Mouse (Mus musculus) G1E (cell line): ENCODE data around the gene Lmln. TPM values are rescaled to one million over a fixed set of nuclear protein-coding genes. Genes with fewer than 3 reads are reported as not detected.
"Not testable (repeated sequence)": the region's sequence is repeated elsewhere in the genome, so short reads cannot be mapped to it uniquely, and the experiment has no call there.

Experiments used
- ATAC-seq: 2 replicates; pipeline ENCODE4 v1.8.0; 2016; ENCODE audit warnings: mild to moderate bottlenecking; ENCODE audit not compliant: insufficient number of reproducible peaks, poor library complexity, low FRiP score, severe bottlenecking; ENCODE audit errors: extremely low read depth
- DNase-seq: peaks from one replicate; pipeline ENCODE4 v3.0.0; 2012; ENCODE audit warnings: low spot score
- H3K27me3 ChIP-seq: 2 replicates; pipeline ENCODE4 v1.6.1; 2012; ENCODE audit warnings: mild to moderate bottlenecking, low read length, inconsistent platforms; ENCODE audit not compliant: insufficient read depth
- H3K36me3 ChIP-seq: replicated peaks from 2 replicates; pipeline ENCODE3; 2012; ENCODE audit warnings: mild to moderate bottlenecking, inconsistent platforms
- H3K4me1 ChIP-seq: 2 replicates; pipeline ENCODE4 v1.6.1; 2012; ENCODE audit warnings: low read depth, low read length, inconsistent platforms, mixed read lengths; ENCODE audit not compliant: insufficient read depth
- H3K4me3 ChIP-seq: 2 replicates; pipeline ENCODE4 v1.5.1; 2012; ENCODE audit warnings: low read depth, mild to moderate bottlenecking, inconsistent platforms, low read length, moderate library complexity, mixed read lengths
- H3K9me3 ChIP-seq: replicated peaks from 2 replicates; pipeline ENCODE4 v1.6.1; 2012; ENCODE audit warnings: inconsistent platforms
- CTCF ChIP-seq: IDR thresholded peaks from 2 replicates; pipeline ENCODE4 v1.5.1; 2012; ENCODE audit warnings: low read depth, low read length, inconsistent platforms, mixed read lengths
- GATA1 ChIP-seq: IDR thresholded peaks from 2 replicates; pipeline ENCODE4 v1.6.1; 2012; ENCODE audit warnings: borderline replicate concordance, low read length, inconsistent platforms, mixed read lengths
- GATA2 ChIP-seq: IDR thresholded peaks from 2 replicates; pipeline ENCODE4 v1.6.1; 2012; ENCODE audit warnings: low read depth, low read length, inconsistent platforms, borderline replicate concordance
- POLR2AphosphoS5 ChIP-seq: IDR thresholded peaks from 2 replicates; pipeline ENCODE4 v1.6.1; 2012; ENCODE audit warnings: low read depth, low read length, inconsistent platforms; ENCODE audit not compliant: insufficient replicate concordance
- TAL1 ChIP-seq: conservative IDR thresholded peaks from 2 replicates; pipeline ENCODE4 v1.6.1; 2012; ENCODE audit warnings: low read depth, low read length, inconsistent platforms, mixed read lengths
- polyA plus RNA-seq: library from polyadenylated mRNA; stranded (reverse); fragments of >175 nt; gene quantifications from 2 replicates; pipeline ENCODE4 v1.2.3, GENCODE M21; 2012
- total RNA-seq, 2 experiments: library from RNA; stranded (forward) in 1 of 2; stranded (reverse) in 1 of 2; fragments of 200-1000 nt in 1 of 2; fragments of >200 nt in 1 of 2; fragmentation: Nextera tagmentation in 1 of 2; gene quantifications; 2 replicates each; pipeline ENCODE4 v1.2.3; 2014 to 2017

Gene Lmln
- total and polyA plus RNA-seq, 3 experiments = 0.57 to 3.2 (median 1.8) TPM

GRCm38 (mm10) chr16:33159363-33159762 is 97.0 kb downstream of the Lmln start:
- H3K9me3 ChIP-seq = peaks cover 4% of the 10 kb centered on the region; the same call in 1 of the 2 replicates
- peaks cover 23% of the 10 kb centered on the region for H3K27me3 ChIP-seq
- no peak overlapping the region for H3K4me3 ChIP-seq
- no peak for TF ChIP-seq GATA1
- TF ChIP-seq POLR2AphosphoS5 = no peak
- no peak for TF ChIP-seq GATA2
- no peak for TF ChIP-seq CTCF
- TF ChIP-seq TAL1 = no peak
- DNase-seq (no peak), ATAC-seq (no peak)
- no peaks in the 10 kb centered on the region for H3K36me3 ChIP-seq
- peaks cover 9% of the 10 kb centered on the region for H3K4me1 ChIP-seq

GRCm38 (mm10) chr16:33163330-33164090 is 101.2 kb downstream of the Lmln start:
- no peak for ATAC-seq

GRCm38 (mm10) chr16:33166284-33166683 is 104.0 kb downstream of the Lmln start:
- not testable (repeated sequence) for ATAC-seq, DNase-seq, H3K4me1 ChIP-seq, H3K9me3 ChIP-seq, H3K36me3 ChIP-seq, H3K4me3 ChIP-seq
- TF ChIP-seq CTCF = peak; percentile 78
- peaks cover 20% of the 10 kb centered on the region for H3K27me3 ChIP-seq

More at GRCm38 (mm10) chr16:33163330-33164090, 101.2 kb downstream of the Lmln start:
- no peak for DNase-seq
- peaks cover 4% of the 10 kb centered on the region; the same call in 1 of the 2 replicates for H3K9me3 ChIP-seq
- H3K4me3 ChIP-seq = no peak overlapping the region
- peaks cover 17% of the 10 kb centered on the region for H3K27me3 ChIP-seq
- TF ChIP-seq CTCF (no peak), TAL1 (no peak), GATA2 (no peak), POLR2AphosphoS5 (no peak), GATA1 (no peak)
- H3K36me3 ChIP-seq = no peaks in the 10 kb centered on the region
- peaks cover 4% of the 10 kb centered on the region; the same call in 1 of the 2 replicates for H3K4me1 ChIP-seq

GRCm38 (mm10) chr16:33167537-33167936 is 105.2 kb downstream of the Lmln start:
- TF ChIP-seq GATA1 = no peak
- TF ChIP-seq CTCF = no peak
- no peak for TF ChIP-seq TAL1
- no peak for TF ChIP-seq POLR2AphosphoS5
- TF ChIP-seq GATA2 = no peak
- DNase-seq = no peak
- Histone ChIP-seq H3K36me3 (no peaks in the 10 kb centered on the region), H3K4me1 (peaks cover 4% of the 10 kb centered on the region; the same call in 1 of the 2 replicates), H3K4me3 (no peak overlapping the region), H3K27me3 (peaks cover 20% of the 10 kb centered on the region), H3K9me3 (no peaks in the 10 kb centered on the region)
- ATAC-seq = no peak

- no peak for TF ChIP-seq GATA2
- no peak for TF ChIP-seq CTCF
- H3K36me3 ChIP-seq = no peaks in the 10 kb centered on the region
- H3K4me3 ChIP-seq = no peak overlapping the region
- DNase-seq (no peak), ATAC-seq (no peak)
- H3K4me1 ChIP-seq = peaks cover 4% of the 10 kb centered on the region; the same call in 1 of the 2 replicates
- H3K9me3 ChIP-seq = no peaks in the 10 kb centered on the region
- H3K27me3 ChIP-seq = peaks cover 23% of the 10 kb centered on the region
Measured at GRCm38 (mm10) chr16:33169471-33170034, 107.2 kb downstream of the Lmln start.

DNA sequence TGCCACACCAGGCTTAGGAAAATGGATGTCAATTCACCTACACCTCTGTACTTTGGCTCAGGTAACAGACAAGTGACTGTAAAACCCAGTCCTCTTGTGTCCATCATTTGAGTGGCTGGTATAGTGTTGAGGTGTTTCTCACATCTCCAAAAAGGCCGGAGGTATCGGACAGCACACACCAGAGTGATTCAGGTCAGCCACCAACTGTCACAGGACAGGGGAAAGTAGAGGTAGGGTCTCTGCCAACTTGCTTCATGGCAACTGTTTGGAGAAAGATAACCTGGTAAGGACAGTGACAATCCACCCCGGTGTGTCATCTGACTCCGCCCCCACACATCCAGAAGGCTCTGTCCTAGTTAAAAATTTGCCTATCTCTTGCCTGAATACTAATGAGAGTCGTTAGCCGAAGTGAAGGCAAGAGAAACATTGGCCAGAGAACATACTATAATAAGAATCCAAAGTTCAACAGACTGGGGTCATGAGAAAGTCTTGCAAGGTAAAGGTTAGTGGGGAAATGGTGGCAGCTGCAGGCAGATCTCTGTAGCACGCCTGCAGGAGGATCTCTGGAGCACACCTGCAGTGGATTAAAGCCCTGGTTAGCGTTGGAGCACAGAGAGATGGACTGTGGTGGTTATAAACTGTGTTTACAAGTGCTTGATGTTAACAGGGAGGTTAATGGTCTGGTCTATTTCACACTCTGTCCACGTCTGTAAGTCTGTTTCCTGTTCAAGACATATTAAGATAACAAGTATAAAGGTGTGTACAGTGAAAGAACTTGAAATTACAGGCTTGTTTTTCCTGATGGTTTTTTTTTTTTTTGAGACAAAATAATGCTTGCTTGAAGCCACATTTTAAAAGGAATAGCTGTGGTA is 108.6 kb downstream of the Lmln start:
- no peak for ATAC-seq
- H3K36me3 ChIP-seq = no peaks in the 10 kb centered on the region
- peaks cover 4% of the 10 kb centered on the region; the same call in 1 of the 2 replicates for H3K4me1 ChIP-seq
- no peak for DNase-seq
- H3K27me3 ChIP-seq = peaks cover 26% of the 10 kb centered on the region
- H3K9me3 ChIP-seq = peaks cover 4% of the 10 kb centered on the region; the same call in 1 of the 2 replicates
- TF ChIP-seq CTCF (no peak), POLR2AphosphoS5 (no peak), TAL1 (no peak), GATA2 (no peak), GATA1 (no peak)
- H3K4me3 ChIP-seq = no peak overlapping the region
